Mouse (Mus musculus): Measurements from ENCODE around the gene Olfr139.

The Olfr139 gene

GRCm38 (mm10) chr11:74056451-74056850 lies at the start of gene Olfr139, which contains the start of gene Olfr399:
Olfr139 (minus strand) TSS chr11:74056551.
Olfr399 (minus strand) TSS chr11:74056615.
- DNase-seq (ENCODE audit: low spot score in 2 of 2) = no peak

GRCm38 (mm10) chr11:74105066-74105465 lies 48.7 kb upstream of the Olfr139 start:
- no peak for DNase-seq (ENCODE audit: low spot score in 2 of 2)

- DNase-seq (ENCODE audit: low spot score in 2 of 2) = no peak
These were observed 45.2 kb upstream of the Olfr139 start for GRCm38 (mm10) chr11:74101507-74101906.

- DNase-seq (ENCODE audit: low spot score in 2 of 2) = no peak
These were observed 44.4 kb upstream of the Olfr139 start for GRCm38 (mm10) chr11:74100724-74101123.

GRCm38 (mm10) chr11:74069655-74070054 lies 13.3 kb upstream of the Olfr139 start, which contains the start of gene Zfp616:
Zfp616 (plus strand) TSS chr11:74069955.
- no peak for DNase-seq (ENCODE audit: low spot score in 2 of 2)

GRCm38 (mm10) chr11:74051347-74051746 lies 5.0 kb downstream of the Olfr139 start:
- no peak for DNase-seq (ENCODE audit: low spot score in 2 of 2)
